Mouse (Mus musculus) embryonic fibroblast, embryonic 13.5 days (primary cell): ENCODE measurements at regions not wholly inside any gene's neighbourhood (a gene's known extent, or its start where the extent isn't known, plus 50 kb on each side); places are given as distances from the start of the nearest gene placed in this dataset.
"Not testable (repeated sequence)": the region's sequence is repeated elsewhere in the genome, so short reads cannot be mapped to it uniquely, and the experiment has no call there.

Experiments used
- H3K27ac ChIP-seq: 2 replicates; pipeline ENCODE4 v1.5.1; 2012; ENCODE audit warnings: low read length, control low read depth, inconsistent platforms; ENCODE audit not compliant: insufficient read depth
- H3K4me1 ChIP-seq: 2 replicates; pipeline ENCODE4 v1.6.1; 2011; ENCODE audit warnings: low read length; ENCODE audit not compliant: control insufficient read depth, insufficient read depth
- H3K4me3 ChIP-seq: 2 replicates; pipeline ENCODE4 v1.5.1; 2011; ENCODE audit warnings: mild to moderate bottlenecking, control low read depth, low read length; ENCODE audit not compliant: insufficient read depth
- CTCF ChIP-seq: IDR thresholded peaks from 2 replicates; pipeline ENCODE4 v1.5.1; 2011; ENCODE audit warnings: mild to moderate bottlenecking, control low read depth, low read length, moderate library complexity, borderline replicate concordance; ENCODE audit not compliant: insufficient read depth
- POLR2A ChIP-seq: IDR thresholded peaks from 2 replicates; pipeline ENCODE4 v1.6.1; 2011; ENCODE audit warnings: low read depth, mild to moderate bottlenecking, control low read depth, low read length, moderate library complexity

- H3K27ac ChIP-seq = no peak overlapping the region
- no peak for TF ChIP-seq CTCF
- no peak for TF ChIP-seq POLR2A
- 0 out of 2 replicates have a peak, but pooled peaks cover 5% of the 10 kb centered on the region for H3K4me1 ChIP-seq
- H3K4me3 ChIP-seq = no peak overlapping the region
These were observed 215.1 kb upstream of the Klf3 start for GRCm38 (mm10) chr5:64587895-64588738.

- not testable (repeated sequence) for H3K4me3 ChIP-seq, H3K4me1 ChIP-seq, H3K27ac ChIP-seq
These were observed 214.4 kb upstream of the Klf3 start for GRCm38 (mm10) chr5:64588768-64589167.

GRCm38 (mm10) chr5:64590036-64590435 is 213.2 kb upstream of the Klf3 start:
- no peak for TF ChIP-seq CTCF
- TF ChIP-seq POLR2A = no peak
- Histone ChIP-seq H3K27ac (no peak overlapping the region), H3K4me3 (no peak overlapping the region), H3K4me1 (0 out of 2 replicates have a peak, but pooled peaks cover 5% of the 10 kb centered on the region)

- TF ChIP-seq POLR2A (no peak), CTCF (no peak)
- Histone ChIP-seq H3K4me1 (0 out of 2 replicates have a peak, but pooled peaks cover 5% of the 10 kb centered on the region), H3K4me3 (no peak overlapping the region), H3K27ac (no peak overlapping the region)
These were observed 212.4 kb upstream of the Klf3 start for GRCm38 (mm10) chr5:64590747-64591146.

- TF ChIP-seq POLR2A (no peak), CTCF (no peak)
- Histone ChIP-seq H3K27ac (no peak overlapping the region), H3K4me3 (no peak overlapping the region), H3K4me1 (peaks cover 4% of the 10 kb centered on the region)
These were observed 211.4 kb upstream of the Klf3 start for GRCm38 (mm10) chr5:64591792-64592191.

- Histone ChIP-seq H3K4me3 (no peak overlapping the region), H3K4me1 (peaks cover 7% of the 10 kb centered on the region), H3K27ac (no peak overlapping the region)
- TF ChIP-seq CTCF (no peak), POLR2A (no peak)
These were observed 208.0 kb upstream of the Klf3 start for GRCm38 (mm10) chr5:64595220-64595619.

GRCm38 (mm10) chr5:64595751-64596344 is 207.3 kb upstream of the Klf3 start:
- peaks cover 7% of the 10 kb centered on the region for H3K4me1 ChIP-seq
- H3K4me3 ChIP-seq = no peak overlapping the region
- TF ChIP-seq POLR2A (no peak), CTCF (no peak)
- peak overlapping the region; percentile 62 for H3K27ac ChIP-seq

- peak overlapping the region; percentile 25; the same call in 1 of the 2 replicates for H3K27ac ChIP-seq
- H3K4me1 ChIP-seq = peaks cover 7% of the 10 kb centered on the region
- TF ChIP-seq CTCF = no peak
- TF ChIP-seq POLR2A = no peak
- no peak overlapping the region for H3K4me3 ChIP-seq
These were observed 206.2 kb upstream of the Klf3 start for GRCm38 (mm10) chr5:64597021-64597420.

GRCm38 (mm10) chr5:64597451-64597850 is 205.7 kb upstream of the Klf3 start:
- H3K4me3 ChIP-seq = no peak overlapping the region
- peaks cover 7% of the 10 kb centered on the region for H3K4me1 ChIP-seq
- H3K27ac ChIP-seq = no peak overlapping the region
- TF ChIP-seq CTCF = no peak
- TF ChIP-seq POLR2A = no peak

GRCm38 (mm10) chr5:64598606-64599005 is 204.6 kb upstream of the Klf3 start:
- H3K4me1 ChIP-seq = peaks cover 7% of the 10 kb centered on the region
- no peak for TF ChIP-seq CTCF
- TF ChIP-seq POLR2A = no peak
- H3K4me3 ChIP-seq = no peak overlapping the region
- no peak overlapping the region for H3K27ac ChIP-seq
